Mouse (Mus musculus): ENCODE measurements around the gene Efcab5. TPM values are rescaled to one million over a fixed set of nuclear protein-coding genes. Genes with fewer than 3 reads are reported as not detected.

Gene Efcab5
- polyA plus RNA-seq, 1 experiment from 2014 or later: 1.0 TPM

DNA sequence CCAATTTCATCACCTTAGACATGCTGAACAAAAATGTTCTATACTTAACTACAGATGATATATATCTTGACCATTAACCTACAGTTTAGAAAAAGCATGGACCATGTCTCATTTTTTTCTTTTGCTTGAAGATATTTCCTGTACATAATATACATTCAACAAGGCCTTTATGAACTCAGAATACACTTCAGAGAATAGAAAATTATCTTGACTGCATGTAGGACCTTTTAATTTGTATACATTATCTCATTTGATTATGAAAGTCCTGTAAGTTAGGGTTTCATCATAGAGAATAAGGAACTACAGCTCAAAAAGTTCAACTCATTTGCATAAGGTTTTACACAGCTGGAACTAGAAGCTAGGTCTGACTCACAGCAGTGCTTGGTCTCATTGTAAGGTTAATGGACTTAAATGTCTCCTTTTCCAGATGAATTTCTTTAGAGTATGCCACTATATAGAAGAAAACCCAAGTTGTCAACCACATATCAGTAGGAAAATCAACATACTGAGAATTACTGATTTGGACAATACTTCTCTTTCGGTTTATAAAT lies 25.4 kb upstream of the Efcab5 start:
- Histone ChIP-seq H3K27ac (ENCODE audit: low read depth, low read length) (no peak overlapping the region), H3K27me3 (ENCODE audit: control insufficient read depth, insufficient read depth, low read length) (no peaks in the 10 kb centered on the region), H3K36me3 (ENCODE audit: control insufficient read depth, insufficient read depth, low read length) (no peaks in the 10 kb centered on the region), H3K9me3 (ENCODE audit: control insufficient read depth, low read length) (no peaks in the 10 kb centered on the region), H3K9ac (ENCODE audit: low read length) (no peak overlapping the region), H3K4me3 (ENCODE audit: low read depth, low read length) (no peak overlapping the region), H3K4me2 (ENCODE audit: low read depth, low read length, severe bottlenecking) (no peak overlapping the region), H3K4me1 (replicated peaks; ENCODE audit: control insufficient read depth, insufficient read depth, low read length) (peaks cover 2% of the 10 kb centered on the region; the same call in 1 of the 2 replicates)
- no peak for ATAC-seq (replicated peaks; ENCODE audit: low FRiP score)
- no peak for DNase-seq (ENCODE audit: low spot score)
- 87% methylated on average over 1 of the region's 1 CpGs for WGBS

DNA sequence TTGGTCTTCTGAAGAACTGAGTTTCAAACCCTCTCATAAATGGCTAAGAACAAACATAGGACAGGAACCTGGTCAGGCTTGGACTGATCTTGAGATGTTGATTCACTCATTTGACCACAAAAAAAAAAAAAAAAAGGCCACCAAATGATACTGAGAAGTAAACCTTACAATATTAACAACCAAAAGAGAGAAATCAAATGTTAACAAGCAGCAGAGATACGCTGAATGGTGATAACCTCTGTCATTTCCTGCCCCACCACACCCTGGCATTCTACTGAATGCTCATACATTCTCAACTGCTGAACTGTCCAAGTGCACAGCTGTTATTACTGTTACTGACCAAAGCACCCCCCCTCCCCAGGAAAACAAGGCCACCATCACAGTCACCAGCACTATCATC lies 11.9 kb upstream of the Efcab5 start:
- Histone ChIP-seq H3K36me3 (ENCODE audit: control insufficient read depth, insufficient read depth, low read length) (no peaks in the 10 kb centered on the region), H3K9me3 (ENCODE audit: control insufficient read depth, low read length) (no peaks in the 10 kb centered on the region), H3K27me3 (ENCODE audit: control insufficient read depth, insufficient read depth, low read length) (no peaks in the 10 kb centered on the region; the same call in 1 of the 2 replicates), H3K4me2 (ENCODE audit: low read depth, low read length, severe bottlenecking) (no peak overlapping the region), H3K4me1 (replicated peaks; ENCODE audit: control insufficient read depth, insufficient read depth, low read length) (no peaks in the 10 kb centered on the region), H3K9ac (ENCODE audit: low read length) (no peak overlapping the region), H3K4me3 (ENCODE audit: low read depth, low read length) (no peak overlapping the region), H3K27ac (ENCODE audit: low read depth, low read length) (no peak overlapping the region)
- ATAC-seq (replicated peaks; ENCODE audit: low FRiP score) (no peak), DNase-seq (ENCODE audit: low spot score) (no peak)
- 94% methylated on average over 1 of the region's 1 CpGs for WGBS

DNA sequence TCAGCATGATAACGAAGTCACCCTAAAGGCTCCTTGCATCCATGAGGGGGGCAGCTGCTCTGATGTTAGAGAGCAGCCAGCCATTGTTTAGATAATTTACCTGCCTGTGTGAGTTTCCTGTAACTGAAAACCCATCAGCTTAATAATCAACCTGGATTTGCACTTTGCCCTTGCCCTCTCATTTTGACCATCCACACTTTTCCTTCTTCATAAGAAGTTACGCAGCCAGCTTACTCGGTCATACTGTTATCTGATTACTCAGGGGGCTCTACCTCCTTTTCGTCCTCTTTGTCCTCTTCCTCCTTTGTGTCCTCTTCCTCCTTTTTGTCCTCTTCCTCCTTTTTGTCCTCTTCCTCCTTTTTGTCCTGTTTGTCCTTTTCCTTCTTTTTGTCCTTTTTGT lies 10.9 kb upstream of the Efcab5 start:
- Histone ChIP-seq H3K27me3 (ENCODE audit: control insufficient read depth, insufficient read depth, low read length) (no peaks in the 10 kb centered on the region; the same call in 1 of the 2 replicates), H3K4me2 (ENCODE audit: low read depth, low read length, severe bottlenecking) (no peak overlapping the region), H3K27ac (ENCODE audit: low read depth, low read length) (no peak overlapping the region), H3K36me3 (ENCODE audit: control insufficient read depth, insufficient read depth, low read length) (no peaks in the 10 kb centered on the region), H3K9ac (ENCODE audit: low read length) (no peak overlapping the region), H3K4me3 (ENCODE audit: low read depth, low read length) (no peak overlapping the region), H3K4me1 (replicated peaks; ENCODE audit: control insufficient read depth, insufficient read depth, low read length) (no peaks in the 10 kb centered on the region), H3K9me3 (ENCODE audit: control insufficient read depth, low read length) (no peaks in the 10 kb centered on the region)
- 51% methylated on average over 4 of the region's 4 CpGs for WGBS
- DNase-seq (ENCODE audit: low spot score): no peak
- no peak for ATAC-seq (replicated peaks; ENCODE audit: low FRiP score)

DNA sequence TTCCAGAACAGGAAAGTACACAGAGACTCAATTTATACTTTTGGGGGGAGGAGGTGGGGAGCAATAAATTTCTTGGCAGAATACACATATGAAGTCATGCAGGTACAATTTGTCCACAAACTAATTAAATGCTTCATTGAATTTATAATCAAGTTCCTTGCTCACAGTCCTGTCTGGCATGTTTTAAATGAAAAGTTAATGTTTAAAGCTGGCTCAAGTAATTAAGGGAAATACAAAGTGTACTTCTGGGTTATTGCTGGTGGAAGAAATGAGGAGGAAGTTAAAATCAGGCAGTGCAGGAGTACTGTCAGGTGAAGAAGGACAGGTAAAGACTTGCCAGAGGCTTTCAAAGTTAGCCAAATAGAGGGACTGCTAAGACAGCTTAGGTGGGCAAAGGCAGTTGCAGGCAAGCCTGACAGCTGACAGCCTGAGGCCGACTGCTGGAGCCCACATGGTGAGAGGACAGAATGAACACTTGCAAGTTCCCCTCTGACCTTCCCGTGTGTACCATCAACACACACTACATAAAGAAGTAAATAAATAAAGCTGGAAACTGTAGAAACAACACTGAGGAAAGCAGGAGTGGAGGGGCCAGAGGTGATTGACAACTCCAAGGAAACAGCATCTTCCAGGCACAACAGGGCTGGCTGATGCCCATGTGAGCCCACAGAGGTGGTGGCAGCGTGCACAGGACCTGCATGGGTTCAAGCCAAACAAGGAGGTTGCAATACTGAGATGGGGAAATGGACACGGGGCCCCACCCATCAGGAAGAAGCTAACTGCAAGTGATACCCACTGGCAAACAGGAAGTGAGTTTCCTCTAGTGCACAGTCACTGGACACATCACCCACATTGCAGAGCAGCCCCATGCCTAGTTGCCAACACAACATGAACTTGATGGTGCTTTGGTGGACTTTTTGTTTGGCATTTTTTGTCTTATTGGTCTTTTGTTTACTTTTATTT lies 7.7 kb upstream of the Efcab5 start:
- H3K4me1 ChIP-seq (replicated peaks; ENCODE audit: control insufficient read depth, insufficient read depth, low read length): peaks cover 4% of the 10 kb centered on the region; the same call in 1 of the 2 replicates
- DNase-seq (ENCODE audit: low spot score) (no peak), ATAC-seq (replicated peaks; ENCODE audit: low FRiP score) (no peak)
- no peak overlapping the region for H3K4me3 ChIP-seq (ENCODE audit: low read depth, low read length)
- H3K9me3 ChIP-seq (ENCODE audit: control insufficient read depth, low read length): no peaks in the 10 kb centered on the region
- H3K27ac ChIP-seq (ENCODE audit: low read depth, low read length): no peak overlapping the region
- WGBS: 39% methylated on average over 4 of the region's 4 CpGs
- no peaks in the 10 kb centered on the region for H3K36me3 ChIP-seq (ENCODE audit: control insufficient read depth, insufficient read depth, low read length)
- no peaks in the 10 kb centered on the region; the same call in 1 of the 2 replicates for H3K27me3 ChIP-seq (ENCODE audit: control insufficient read depth, insufficient read depth, low read length)
- no peak overlapping the region for H3K4me2 ChIP-seq (ENCODE audit: low read depth, low read length, severe bottlenecking)
- H3K9ac ChIP-seq (ENCODE audit: low read length): no peak overlapping the region

DNA sequence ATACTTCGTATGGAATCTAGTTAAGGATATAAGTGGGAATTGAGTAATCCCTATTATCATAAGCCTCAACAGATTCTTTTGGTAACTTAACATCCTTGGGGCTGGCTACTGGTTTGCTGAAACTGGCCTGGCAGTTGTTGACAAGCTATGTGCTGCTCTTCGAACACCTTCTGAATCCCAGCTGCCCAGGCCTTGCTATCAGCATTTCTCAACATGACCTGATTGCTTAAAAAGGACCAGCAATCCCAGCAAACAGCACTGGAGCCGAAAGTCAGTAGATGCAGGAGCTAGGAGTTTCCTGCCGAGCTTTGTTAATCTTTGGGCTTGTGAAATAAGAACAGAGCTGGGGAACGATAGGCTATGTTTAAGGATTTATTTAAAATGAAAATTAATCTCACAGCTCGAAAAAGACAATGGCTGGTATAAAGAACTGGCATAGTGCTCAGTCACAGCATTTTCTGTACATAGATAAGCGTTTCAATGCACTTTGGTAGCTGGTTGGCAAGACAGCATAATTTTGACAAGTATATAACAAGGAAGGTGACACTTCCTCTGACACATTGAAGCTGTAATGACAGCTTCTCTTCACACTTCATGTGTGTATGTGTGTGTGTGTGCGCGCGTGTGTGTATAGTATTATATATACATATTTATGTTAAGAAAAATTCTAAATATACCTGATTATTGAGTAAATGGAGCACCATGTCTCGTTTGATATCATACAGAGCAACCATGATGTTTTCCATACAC lies 6.8 kb upstream of the Efcab5 start:
- Histone ChIP-seq H3K4me3 (ENCODE audit: low read depth, low read length) (no peak overlapping the region), H3K9me3 (ENCODE audit: control insufficient read depth, low read length) (no peaks in the 10 kb centered on the region), H3K4me2 (ENCODE audit: low read depth, low read length, severe bottlenecking) (no peak overlapping the region), H3K9ac (ENCODE audit: low read length) (no peak overlapping the region), H3K27ac (ENCODE audit: low read depth, low read length) (no peak overlapping the region), H3K27me3 (ENCODE audit: control insufficient read depth, insufficient read depth, low read length) (no peaks in the 10 kb centered on the region; the same call in 1 of the 2 replicates), H3K36me3 (ENCODE audit: control insufficient read depth, insufficient read depth, low read length) (no peaks in the 10 kb centered on the region), H3K4me1 (replicated peaks; ENCODE audit: control insufficient read depth, insufficient read depth, low read length) (peaks cover 4% of the 10 kb centered on the region; the same call in 1 of the 2 replicates)
- ATAC-seq (replicated peaks; ENCODE audit: low FRiP score) (no peak), DNase-seq (ENCODE audit: low spot score) (no peak)
- 79% methylated on average over 11 of the region's 11 CpGs for WGBS

DNA sequence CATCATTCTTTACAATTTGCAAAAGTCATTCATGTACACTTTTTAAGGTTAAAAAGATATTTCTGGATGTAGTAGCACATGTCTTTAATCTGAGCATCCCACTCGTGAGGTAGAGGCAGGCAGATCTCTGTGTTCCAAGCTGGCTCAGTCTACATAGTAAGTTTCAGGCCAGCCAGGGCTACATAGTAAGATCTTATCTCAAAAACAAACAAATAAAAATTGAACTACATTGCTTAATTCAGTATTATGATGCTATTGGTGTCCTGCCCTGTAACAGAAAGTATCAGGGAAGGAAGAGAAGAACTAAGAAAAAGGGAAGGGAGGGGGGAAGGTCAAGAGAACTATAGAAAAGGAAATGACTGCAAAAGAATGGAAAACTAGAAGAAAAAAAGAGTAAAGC lies 6.0 kb upstream of the Efcab5 start:
- Histone ChIP-seq H3K9me3 (ENCODE audit: control insufficient read depth, low read length) (no peaks in the 10 kb centered on the region), H3K36me3 (ENCODE audit: control insufficient read depth, insufficient read depth, low read length) (no peaks in the 10 kb centered on the region), H3K9ac (ENCODE audit: low read length) (no peak overlapping the region), H3K27ac (ENCODE audit: low read depth, low read length) (no peak overlapping the region), H3K27me3 (ENCODE audit: control insufficient read depth, insufficient read depth, low read length) (no peaks in the 10 kb centered on the region; the same call in 1 of the 2 replicates), H3K4me2 (ENCODE audit: low read depth, low read length, severe bottlenecking) (no peak overlapping the region), H3K4me3 (ENCODE audit: low read depth, low read length) (no peak overlapping the region), H3K4me1 (replicated peaks; ENCODE audit: control insufficient read depth, insufficient read depth, low read length) (peaks cover 4% of the 10 kb centered on the region; the same call in 1 of the 2 replicates)
- DNase-seq (ENCODE audit: low spot score) (no peak), ATAC-seq (replicated peaks; ENCODE audit: low FRiP score) (no peak)
- WGBS: 62% methylated on average over 1 of the region's 1 CpGs

DNA sequence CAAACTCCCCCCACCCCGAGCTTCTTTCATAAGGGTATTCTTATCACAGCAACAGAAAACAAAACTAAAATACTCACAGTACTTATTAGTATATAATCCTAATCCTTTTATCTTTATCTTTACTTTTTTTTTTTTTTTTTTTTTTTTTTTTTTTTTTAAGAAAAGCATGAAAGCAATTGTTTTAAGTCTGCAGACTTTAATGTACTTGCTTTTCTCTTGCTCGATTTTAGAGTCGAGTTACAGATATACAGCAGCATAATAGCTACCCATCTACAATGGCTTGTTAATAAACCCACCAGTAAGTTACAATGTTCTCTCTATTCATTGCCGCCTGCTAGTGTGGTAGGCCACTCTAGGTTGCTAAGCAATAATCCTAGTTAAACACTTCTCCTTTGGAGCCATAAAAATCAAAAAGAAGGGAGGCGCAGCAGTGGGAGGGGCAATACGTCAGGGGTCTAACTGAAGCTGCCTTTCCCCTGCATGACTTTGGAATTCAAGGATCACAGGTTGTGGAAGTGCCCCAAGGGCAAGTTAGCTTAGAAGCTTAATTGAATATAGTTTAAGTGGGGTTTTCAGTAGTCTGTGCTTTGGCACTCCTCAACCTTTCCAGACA lies 5.3 kb upstream of the Efcab5 start:
- no peak overlapping the region for H3K27ac ChIP-seq (ENCODE audit: low read depth, low read length)
- no peaks in the 10 kb centered on the region for H3K36me3 ChIP-seq (ENCODE audit: control insufficient read depth, insufficient read depth, low read length)
- peak overlapping the region; percentile 21; the same call in 1 of the 2 replicates for H3K4me2 ChIP-seq (ENCODE audit: low read depth, low read length, severe bottlenecking)
- peaks cover 4% of the 10 kb centered on the region; the same call in 1 of the 2 replicates for H3K4me1 ChIP-seq (replicated peaks; ENCODE audit: control insufficient read depth, insufficient read depth, low read length)
- no peak overlapping the region for H3K4me3 ChIP-seq (ENCODE audit: low read depth, low read length)
- no peaks in the 10 kb centered on the region for H3K9me3 ChIP-seq (ENCODE audit: control insufficient read depth, low read length)
- peak; percentile 70 for DNase-seq (ENCODE audit: low spot score)
- WGBS: 16% methylated on average over 6 of the region's 6 CpGs
- peak; percentile 78 for ATAC-seq (replicated peaks; ENCODE audit: low FRiP score)
- no peaks in the 10 kb centered on the region; the same call in 1 of the 2 replicates for H3K27me3 ChIP-seq (ENCODE audit: control insufficient read depth, insufficient read depth, low read length)
- H3K9ac ChIP-seq (ENCODE audit: low read length): no peak overlapping the region

DNA sequence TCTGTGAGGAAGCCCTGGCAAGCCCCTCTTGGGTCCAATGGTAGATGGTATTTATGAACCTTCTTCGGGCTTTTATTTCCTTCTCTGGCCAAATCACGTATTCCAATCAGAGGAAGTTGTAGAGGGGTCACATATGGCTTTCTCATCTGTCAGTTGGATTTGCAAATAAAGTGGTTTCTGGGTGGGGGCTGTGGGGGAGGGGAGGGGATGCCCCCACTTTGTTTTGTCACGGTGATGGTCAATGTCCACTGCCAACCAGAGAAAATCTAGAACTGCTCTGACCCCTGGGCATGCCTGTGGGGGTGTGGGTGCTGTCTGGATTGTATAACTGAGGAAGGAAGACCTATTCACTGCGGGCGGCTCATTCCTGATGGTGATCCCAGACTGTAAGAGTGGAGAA lies 4.6 kb upstream of the Efcab5 start:
- Histone ChIP-seq H3K4me3 (ENCODE audit: low read depth, low read length) (no peak overlapping the region), H3K27me3 (ENCODE audit: control insufficient read depth, insufficient read depth, low read length) (no peaks in the 10 kb centered on the region; the same call in 1 of the 2 replicates), H3K36me3 (ENCODE audit: control insufficient read depth, insufficient read depth, low read length) (no peaks in the 10 kb centered on the region), H3K9me3 (ENCODE audit: control insufficient read depth, low read length) (no peaks in the 10 kb centered on the region), H3K4me2 (ENCODE audit: low read depth, low read length, severe bottlenecking) (peak overlapping the region; percentile 21; the same call in 1 of the 2 replicates), H3K9ac (ENCODE audit: low read length) (no peak overlapping the region; the same call in 1 of the 2 replicates), H3K27ac (ENCODE audit: low read depth, low read length) (no peak overlapping the region), H3K4me1 (replicated peaks; ENCODE audit: control insufficient read depth, insufficient read depth, low read length) (peaks cover 4% of the 10 kb centered on the region; the same call in 1 of the 2 replicates)
- no peak for DNase-seq (ENCODE audit: low spot score)
- 67% methylated on average over 5 of the region's 5 CpGs for WGBS
- no peak for ATAC-seq (replicated peaks; ENCODE audit: low FRiP score)

Measured in forebrain, embryonic 11.5 days (tissue).